11 mouse cellular contexts compared by ENCODE assay signal in genomic region chr5:139546771-139547420, GRCm38 (mm10). TPM values are rescaled to one million over a fixed set of nuclear protein-coding genes. Genes with fewer than 3 reads are reported as not detected.
DNase-seq lines count a peak whose midpoint lies in the region; ATAC-seq and TF ChIP-seq lines count a peak whose summit lies in the region.
"Had no signal": no experiment of that assay in that cellular context is flagged by ENCODE, and none has a peak within 500 bp of the region (broad histone marks: within the 10 kb centered on the region; RNA-seq: fewer than 3 reads in every experiment).

No protein-coding gene starts in this region.

- WGBS in forebrain, embryonic 10.5 days, result under 1% methylated on average over 68 of the region's 68 CpGs
- WGBS in forebrain, embryonic 16.5 days, result under 1% methylated on average over 66 of the region's 68 CpGs
- WGBS in hindbrain, postnatal 0 days, result under 1% methylated on average over 47 of the region's 68 CpGs
- under 1% methylated on average over 68 of the region's 68 CpGs for WGBS in neural tube, embryonic 15.5 days

- no peaks in the 10 kb centered on the region for H3K36me3 ChIP-seq in forebrain, embryonic 10.5 days (replicated peaks)
- H3K36me3 ChIP-seq in forebrain, embryonic 16.5 days (ENCODE audit: control insufficient read depth, insufficient read depth), result no peaks in the 10 kb centered on the region
- no peaks in the 10 kb centered on the region for H3K36me3 ChIP-seq in hindbrain, postnatal 0 days (ENCODE audit: insufficient read depth, low read length)
- H3K36me3 ChIP-seq in neural tube, embryonic 15.5 days, result no peaks in the 10 kb centered on the region

- DNase-seq in forebrain, embryonic 10.5 days (ENCODE audit: extremely low spot score, low spot score), result peak; percentile 67
- peak; percentile 30 for DNase-seq in thymus, postnatal 4 days
- no peak for DNase-seq in thymus, adult 18-20 months
- no peak for DNase-seq in hindbrain, postnatal 0 days (ENCODE audit: low spot score)
- DNase-seq in left cerebral cortex, adult 18-20 months (ENCODE audit: low spot score in 2 of 2), result no peak
- DNase-seq: liver, postnatal 0 days; thymus, postnatal 36 days had no signal

- peak overlapping the region; percentile 67 for H3K27ac ChIP-seq in forebrain, embryonic 10.5 days
- H3K27ac ChIP-seq in forebrain, embryonic 16.5 days (ENCODE audit: low read length), result no peak overlapping the region
- peak overlapping the region; percentile 69 for H3K27ac ChIP-seq in hindbrain, postnatal 0 days
- peak overlapping the region; percentile 80 for H3K27ac ChIP-seq in neural tube, embryonic 15.5 days (replicated peaks)

- H3K9ac ChIP-seq in forebrain, embryonic 16.5 days (replicated peaks; ENCODE audit: low read depth, low read length), result no peak overlapping the region
- H3K9ac ChIP-seq in hindbrain, postnatal 0 days (replicated peaks; ENCODE audit: low read length), result peak overlapping the region; percentile 51
- peak overlapping the region; percentile 49 for H3K9ac ChIP-seq in neural tube, embryonic 15.5 days (replicated peaks)
- H3K9ac ChIP-seq: liver, postnatal 0 days had no signal

- H3K27me3 ChIP-seq in forebrain, embryonic 10.5 days (ENCODE audit: poor library complexity, severe bottlenecking), result peaks cover 100% of the 10 kb centered on the region
- H3K27me3 ChIP-seq in forebrain, embryonic 16.5 days (replicated peaks; ENCODE audit: control insufficient read depth, insufficient read depth, low read length), result peaks cover 61% of the 10 kb centered on the region
- H3K27me3 ChIP-seq in hindbrain, postnatal 0 days (ENCODE audit: insufficient read depth, low read length), result peaks cover 17% of the 10 kb centered on the region
- H3K27me3 ChIP-seq in neural tube, embryonic 15.5 days (replicated peaks), result peaks cover 58% of the 10 kb centered on the region

- no peak for ATAC-seq in forebrain, embryonic 16.5 days
- ATAC-seq in hindbrain, postnatal 0 days, result no peak
- no peak for ATAC-seq in neural tube, embryonic 15.5 days (ENCODE audit: low FRiP score)
- ATAC-seq in granulocyte monocyte progenitor cell, adult 5-6 weeks (replicated peaks; ENCODE audit: poor library complexity, severe bottlenecking), result no peak; the same call in 1 of the 2 replicates
- ATAC-seq: inflammation-experienced regulatory T-cells, adult 6 months; liver, postnatal 0 days had no signal

- peaks cover 82% of the 10 kb centered on the region for H3K4me1 ChIP-seq in forebrain, embryonic 10.5 days
- H3K4me1 ChIP-seq in forebrain, embryonic 16.5 days (replicated peaks; ENCODE audit: control insufficient read depth, insufficient read depth, low read length), result peaks cover 8% of the 10 kb centered on the region; the same call in 1 of the 2 replicates
- no peaks in the 10 kb centered on the region for H3K4me1 ChIP-seq in hindbrain, postnatal 0 days (ENCODE audit: insufficient read depth, low read length)
- H3K4me1 ChIP-seq in neural tube, embryonic 15.5 days, result peaks cover 42% of the 10 kb centered on the region

- no peak for TF ChIP-seq CTCF in hindbrain, postnatal 0 days (IDR thresholded peaks at IDR 0.05; ENCODE audit: low read depth)

- peak overlapping the region; percentile 42 for H3K4me3 ChIP-seq in forebrain, embryonic 10.5 days
- no peak overlapping the region; the same call in 1 of the 2 replicates for H3K4me3 ChIP-seq in forebrain, embryonic 16.5 days (replicated peaks; ENCODE audit: low read length)
- peak overlapping the region; percentile 56 for H3K4me3 ChIP-seq in hindbrain, postnatal 0 days (ENCODE audit: low read length)
- H3K4me3 ChIP-seq in neural tube, embryonic 15.5 days (replicated peaks), result peak overlapping the region; percentile 46

- no peak overlapping the region for H3K4me2 ChIP-seq in forebrain, embryonic 16.5 days (ENCODE audit: low read length)
- peak overlapping the region; percentile 53 for H3K4me2 ChIP-seq in hindbrain, postnatal 0 days (ENCODE audit: low read depth, low read length)
- peak overlapping the region; percentile 59 for H3K4me2 ChIP-seq in neural tube, embryonic 15.5 days

- H3K9me3 ChIP-seq in forebrain, embryonic 10.5 days, result no peaks in the 10 kb centered on the region
- H3K9me3 ChIP-seq in forebrain, embryonic 16.5 days (ENCODE audit: control insufficient read depth, low read length), result no peaks in the 10 kb centered on the region
- no peaks in the 10 kb centered on the region for H3K9me3 ChIP-seq in hindbrain, postnatal 0 days (ENCODE audit: low read length)
- H3K9me3 ChIP-seq in neural tube, embryonic 15.5 days (replicated peaks), result no peaks in the 10 kb centered on the region

RNA-seq across cellular contexts. Expression of gene Uncx, which starts 3.6 kb away (rescaled TPM):
- polyA plus RNA-seq in forebrain, embryonic 10.5 days (2016; fragmentation: Nextera tagmentation; extraction: Ambion mirVana), result 7.7 and 9.4 TPM in 2 replicates
- 1.6 and 6.4 TPM in 2 replicates for polyA plus RNA-seq in forebrain, embryonic 16.5 days (2015; fragmentation: Nextera tagmentation; extraction: Ambion mirVana)
- 31.3 and 47.0 TPM in 2 replicates for total RNA-seq in hindbrain, postnatal 0 days (2014; rRNA removed)
- 30.6 and 34.6 TPM in 2 replicates for polyA plus RNA-seq in hindbrain, postnatal 0 days (2015; fragmentation: Nextera tagmentation; extraction: Ambion mirVana)
- 23.7 and 35.3 TPM in 2 replicates for polyA plus RNA-seq in neural tube, embryonic 15.5 days (2015; fragmentation: Nextera tagmentation; extraction: Ambion mirVana)
- under 1 TPM; 0.23 to 0.30 TPM for total RNA-seq in left cerebral cortex, adult 18-20 months (2021)
- not detected in 2 replicates for total RNA-seq in granulocyte monocyte progenitor cell, adult 5-6 weeks (2014; fragmentation: Nextera tagmentation)
- total RNA-seq in granulocyte monocyte progenitor cell, adult 5-6 weeks (2017), result not detected in 2 replicates
- polyA plus RNA-seq: inflammation-experienced regulatory T-cells, adult 6 months; liver, postnatal 0 days had no signal

Comparison
In these comparisons a context has a peak if more than half of its experiments do, and no peak if none do; other contexts are left out.
1. DNase-seq: peak in forebrain, embryonic 10.5 days (single experiment) and thymus, postnatal 4 days (single experiment); none in thymus, adult 18-20 months (0 of 2), hindbrain, postnatal 0 days (single experiment) and left cerebral cortex, adult 18-20 months (0 of 2).